Mouse (Mus musculus): ENCODE measurements around the gene Eddm3b.
"Not testable (repeated sequence)": the region's sequence is repeated elsewhere in the genome, so short reads cannot be mapped to it uniquely, and the experiment has no call there.

Eddm3b gene

DNA sequence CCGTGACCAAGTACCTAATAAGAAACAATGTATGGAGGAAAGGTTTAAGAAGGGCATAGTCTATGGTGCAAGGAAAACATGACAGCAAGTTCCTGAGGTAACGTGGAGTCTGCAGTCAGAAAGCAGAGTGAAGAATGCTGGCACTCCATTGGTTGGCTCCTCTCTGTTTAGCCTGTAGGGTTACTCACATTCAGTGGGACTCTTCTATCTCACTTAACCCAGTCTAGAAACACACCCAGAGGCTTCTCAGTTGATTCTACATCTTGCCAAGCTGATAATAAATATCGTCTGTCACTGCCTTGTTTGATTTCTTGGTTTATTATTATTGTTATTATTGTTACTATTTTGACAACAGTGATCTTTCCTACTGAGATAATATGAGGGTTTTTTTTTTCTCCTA lies 28.3 kb downstream of the Eddm3b start:
- DNase-seq (ENCODE audit: low spot score in 2 of 2) = no peak

DNA sequence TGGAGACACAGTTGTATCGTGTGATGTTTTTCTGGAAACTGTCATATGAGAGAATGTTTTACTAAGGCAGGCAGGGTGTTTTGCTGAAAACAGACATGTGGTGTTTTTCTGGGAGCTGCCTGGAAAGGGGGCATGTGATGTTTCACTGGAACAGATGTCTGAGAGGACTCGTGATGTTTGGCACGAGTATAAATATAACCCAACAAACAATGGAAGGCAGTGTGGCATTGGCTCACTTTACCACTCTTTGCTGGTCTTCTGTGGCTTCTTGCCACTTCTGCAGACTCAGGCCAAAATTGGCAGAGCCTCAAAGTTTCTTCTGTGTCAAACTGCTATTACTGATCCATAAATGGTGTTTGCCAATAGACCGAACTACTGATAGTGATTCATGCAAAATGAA lies 29.1 kb downstream of the Eddm3b start:
- DNase-seq (ENCODE audit: low spot score in 2 of 2) = peak in 1 of 2 experiments; percentile 58

DNA sequence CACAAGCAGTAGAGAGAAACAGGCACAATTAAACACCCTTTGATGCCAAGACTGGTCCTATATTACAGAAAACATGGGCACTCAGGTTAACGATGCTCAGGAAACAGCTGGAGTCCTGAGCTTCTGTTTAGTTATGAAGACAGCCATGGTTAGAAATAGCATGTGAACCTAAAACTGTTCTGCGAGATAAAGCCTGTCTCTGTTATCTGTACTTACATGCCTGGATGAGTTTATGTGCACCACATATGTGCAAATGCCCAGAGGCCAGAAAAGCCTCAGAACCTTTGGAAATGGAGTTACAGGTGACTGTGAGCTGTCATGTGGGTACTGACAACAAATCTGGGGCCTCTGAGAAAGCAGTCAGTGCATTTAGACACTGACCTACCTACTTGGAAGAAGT lies 29.7 kb downstream of the Eddm3b start:
- peak in 1 of 2 experiments; percentile 63 for DNase-seq (ENCODE audit: low spot score in 2 of 2)

DNA sequence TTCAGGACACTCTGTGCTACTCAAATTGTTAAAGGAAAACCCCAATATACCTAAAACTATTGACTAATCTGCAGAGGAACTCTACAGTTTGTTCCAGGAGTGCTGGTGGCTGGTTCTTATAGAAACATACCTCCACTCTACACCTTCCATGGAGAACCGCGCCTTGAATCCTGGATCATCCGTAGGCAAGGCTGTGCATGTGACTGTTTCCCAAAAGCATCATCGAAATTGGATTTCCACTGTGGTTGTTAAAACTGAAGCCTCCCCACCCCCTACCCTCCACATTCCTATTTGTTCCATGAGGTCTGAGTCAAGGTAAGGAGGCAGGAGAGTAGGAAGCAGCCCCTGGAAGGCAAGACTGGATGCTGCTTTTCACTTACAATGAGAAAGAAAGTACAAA lies 30.2 kb downstream of the Eddm3b start:
- peak in 1 of 2 experiments; percentile 52 for DNase-seq (ENCODE audit: low spot score in 2 of 2)

DNA sequence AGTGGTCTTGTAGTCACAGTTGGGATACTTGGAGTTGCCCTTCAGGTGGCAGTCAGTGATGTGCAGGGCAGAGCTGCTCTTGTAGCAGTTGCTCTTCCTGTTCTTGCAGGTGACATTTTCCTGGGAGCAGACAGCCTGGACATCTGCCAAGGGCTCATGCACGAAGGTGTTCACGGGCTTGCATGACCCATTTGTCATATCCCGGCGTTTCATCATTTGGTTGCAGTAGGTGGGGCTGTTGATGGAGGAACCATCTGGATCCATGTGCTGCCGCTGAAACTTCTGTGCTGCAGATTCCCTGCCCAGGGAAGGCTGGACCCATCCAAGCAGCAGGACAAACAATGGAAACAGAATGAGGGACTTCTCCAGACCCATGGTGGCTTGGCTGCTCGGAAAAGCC lies 31.3 kb downstream of the Eddm3b start:
- DNase-seq (ENCODE audit: low spot score in 2 of 2) = peak in 1 of 2 experiments; percentile 54

DNA sequence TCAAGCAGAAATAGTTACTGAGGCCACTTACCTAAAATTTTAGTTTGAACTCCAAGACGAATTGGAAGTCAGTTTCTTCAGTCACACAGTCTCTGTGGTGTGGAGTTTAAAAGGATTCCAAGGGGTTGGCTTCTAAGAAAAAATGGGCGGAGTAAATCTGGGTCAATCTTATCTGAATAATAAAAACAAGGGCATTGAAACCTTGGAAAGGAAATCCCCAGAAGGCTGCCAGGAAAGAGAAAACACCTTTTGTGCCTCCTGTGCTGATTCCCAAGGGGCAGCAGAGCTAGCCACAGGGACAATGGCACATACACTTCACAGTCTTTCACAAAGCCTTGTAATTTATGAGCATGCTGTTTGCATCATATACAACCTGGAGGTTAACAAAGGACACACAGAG lies 32.5 kb downstream of the Eddm3b start, which contains the start of gene Rnase1:
TSS of gene Rnase1 (minus strand) at position 101 of the 400 bp plus-strand sequence.
- no peak for DNase-seq (ENCODE audit: low spot score in 2 of 2)

DNA sequence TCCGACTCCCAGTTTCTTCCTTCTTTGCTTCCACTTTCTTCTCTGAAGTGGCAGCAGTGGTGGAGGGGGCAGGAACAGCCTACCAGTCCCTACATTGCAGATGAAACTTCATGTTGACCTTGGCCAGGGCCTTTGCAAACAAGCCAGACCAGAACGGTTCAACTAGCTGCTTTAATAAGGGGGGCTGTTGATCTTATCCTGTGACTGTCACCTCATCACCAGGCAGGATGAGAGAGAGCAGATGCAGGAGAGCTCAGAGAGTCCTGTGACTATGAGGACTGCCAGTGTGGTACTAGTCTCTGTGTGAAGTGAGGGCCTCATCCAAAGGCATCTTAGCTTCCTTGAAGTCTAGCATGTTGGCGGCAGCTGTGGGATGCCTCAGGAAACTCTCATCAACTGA lies 33.8 kb downstream of the Eddm3b start:
- peak; percentile 7 to 51 for DNase-seq (ENCODE audit: low spot score in 2 of 2)

DNA sequence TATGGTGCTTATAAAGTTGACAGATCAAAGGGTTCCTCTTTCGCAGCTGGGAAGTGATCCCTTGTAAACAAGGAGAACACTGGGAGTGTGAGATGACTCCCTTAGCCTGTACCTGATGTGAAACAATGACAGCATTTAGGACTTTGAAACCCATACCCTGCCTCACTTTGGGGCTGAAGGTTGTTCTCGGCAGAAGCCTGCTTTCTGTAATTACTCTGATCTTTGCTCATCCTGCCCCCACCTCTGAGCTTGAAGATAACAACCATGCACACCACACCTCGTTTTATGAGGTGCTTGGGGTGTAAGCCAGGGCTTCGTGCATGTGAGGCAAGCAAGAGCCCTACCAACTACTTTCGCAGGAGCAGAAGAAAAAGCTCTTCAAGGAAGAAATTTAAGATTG lies 34.9 kb downstream of the Eddm3b start:
- DNase-seq (ENCODE audit: low spot score in 2 of 2) = peak; percentile 17 to 62

DNA sequence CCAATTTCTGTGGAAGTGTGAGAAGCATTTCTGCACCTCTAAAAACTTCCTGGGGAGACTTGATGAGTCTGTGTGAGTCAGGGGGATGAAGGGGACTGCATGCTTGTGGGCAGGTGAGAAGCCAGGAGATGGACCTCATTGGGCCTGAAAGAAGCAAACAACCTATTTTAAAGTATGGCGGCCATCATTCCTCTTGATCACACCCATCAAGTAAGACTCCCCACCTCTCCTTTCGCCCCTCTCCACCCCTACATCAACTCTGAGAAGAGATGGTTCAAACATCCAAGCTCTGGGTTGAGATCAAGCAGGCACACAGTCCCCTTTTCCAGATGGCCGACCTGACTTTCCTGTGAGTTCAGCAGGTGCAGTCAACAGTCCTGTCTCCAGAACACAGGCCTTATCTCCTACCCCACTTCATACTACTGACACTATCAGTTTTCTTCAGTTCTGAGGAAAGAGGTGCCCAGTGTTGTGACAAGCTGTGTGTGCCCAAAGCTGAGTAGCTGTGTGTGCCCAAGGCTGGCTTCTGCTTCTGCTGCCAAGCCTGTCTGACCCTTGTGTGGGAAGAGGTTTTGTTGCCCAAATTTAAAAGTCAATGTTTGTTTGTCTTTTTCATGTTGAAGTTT lies 36.1 kb downstream of the Eddm3b start:
- DNase-seq (ENCODE audit: low spot score in 2 of 2) = peak; percentile 13 to 56

DNA sequence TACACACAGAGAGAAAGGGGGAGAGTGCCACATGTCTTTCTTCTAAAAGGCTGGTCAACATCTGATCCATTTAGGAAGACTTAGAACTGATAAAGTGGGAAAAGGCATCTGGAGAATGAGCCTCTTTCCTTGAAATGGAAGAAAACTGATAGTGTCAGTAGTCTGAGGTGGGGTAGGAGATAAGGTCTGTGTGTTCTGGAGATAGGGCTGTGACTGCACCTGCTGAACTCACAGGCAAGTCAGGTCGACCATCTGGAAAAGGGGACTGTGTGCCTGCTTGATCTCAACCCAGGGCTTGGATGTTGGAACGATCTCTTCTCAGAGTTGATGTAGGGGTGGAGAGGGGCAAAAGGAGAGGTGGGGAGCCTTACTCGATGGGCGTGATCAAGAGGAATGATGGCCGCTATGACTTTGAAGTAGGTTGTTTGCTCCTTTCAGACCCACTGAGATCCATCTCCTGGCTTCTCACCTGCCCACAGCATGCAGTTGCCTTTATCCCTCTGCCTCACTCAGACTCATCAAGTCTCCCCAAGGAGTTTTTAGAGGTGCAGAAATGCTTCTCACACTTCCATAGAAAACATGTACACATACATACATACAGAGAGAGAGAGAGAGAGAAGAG lies 38.1 kb downstream of the Eddm3b start:
- peak; percentile 13 to 53 for DNase-seq (ENCODE audit: low spot score in 2 of 2)

DNA sequence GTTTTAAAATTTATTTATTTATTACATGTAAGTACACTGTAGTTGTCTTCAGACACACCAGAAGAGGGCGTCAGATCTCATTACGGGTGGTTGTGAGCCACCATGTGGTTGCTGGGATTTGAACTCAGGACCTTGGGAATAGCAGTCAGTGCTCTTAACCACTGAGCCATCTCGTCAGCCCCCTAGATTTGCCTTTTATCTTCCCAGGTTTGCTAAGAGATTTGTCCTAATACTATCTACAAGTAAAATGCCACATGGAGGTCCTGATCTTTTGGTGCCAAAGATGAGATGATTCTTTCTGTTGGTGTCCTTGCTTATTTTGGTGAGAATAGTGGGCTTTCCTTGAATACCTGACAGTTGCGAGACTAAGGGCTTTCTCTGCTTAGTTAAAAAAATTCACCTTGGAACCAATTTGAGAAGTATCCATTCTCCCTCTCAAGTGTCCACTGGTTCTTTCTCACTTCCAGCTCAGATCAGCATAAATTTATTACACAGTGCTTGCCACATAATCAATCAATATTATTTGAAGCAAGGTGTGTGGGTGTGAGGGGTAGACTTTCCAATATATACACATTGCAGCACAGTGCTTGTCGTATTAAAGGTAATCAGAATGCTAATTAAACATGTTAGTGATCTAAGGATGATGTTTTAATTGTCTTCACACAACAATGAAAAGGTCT lies 42.0 kb downstream of the Eddm3b start:
- peak in 1 of 2 experiments; percentile 6 for DNase-seq (ENCODE audit: low spot score in 2 of 2)

DNA sequence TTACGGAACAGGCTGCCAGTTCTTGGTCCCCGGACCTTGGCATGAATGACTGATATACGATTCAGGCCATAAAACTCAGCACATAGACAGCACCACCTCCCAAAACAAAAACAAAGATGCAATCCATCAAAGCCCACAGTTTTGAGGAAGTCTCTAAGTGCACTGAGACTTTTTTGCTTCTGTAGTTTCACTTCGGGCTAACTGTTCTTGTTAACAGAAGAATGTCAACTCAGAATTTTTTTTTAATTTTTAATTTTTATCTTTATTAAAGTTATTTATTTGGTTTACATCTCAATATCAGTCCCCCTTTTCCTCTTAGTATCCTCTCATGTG lies 42.5 kb downstream of the Eddm3b start:
- DNase-seq (ENCODE audit: low spot score in 2 of 2) = peak; percentile 6 to 35

DNA sequence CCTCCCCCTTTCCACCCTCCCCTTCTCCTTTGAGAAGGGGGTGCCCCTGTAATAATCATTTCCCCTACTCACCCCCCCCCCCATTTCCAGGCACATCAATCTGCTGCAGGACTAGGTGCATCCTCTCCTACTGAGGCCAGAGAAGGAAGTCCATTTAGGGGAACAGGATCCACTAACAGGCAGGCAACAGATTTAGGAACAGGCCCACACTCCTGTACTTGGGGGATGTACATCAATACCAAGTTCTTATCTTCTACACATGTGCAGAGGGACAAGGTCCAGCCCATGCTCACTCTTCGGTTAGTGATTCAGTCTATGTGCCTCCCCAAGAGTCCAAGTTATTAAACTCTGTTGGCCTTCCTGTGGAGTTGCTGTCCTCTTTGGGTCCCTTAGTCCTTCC lies 42.8 kb downstream of the Eddm3b start:
- DNase-seq (ENCODE audit: low spot score in 2 of 2) = peak in 1 of 2 experiments; percentile 31

DNA sequence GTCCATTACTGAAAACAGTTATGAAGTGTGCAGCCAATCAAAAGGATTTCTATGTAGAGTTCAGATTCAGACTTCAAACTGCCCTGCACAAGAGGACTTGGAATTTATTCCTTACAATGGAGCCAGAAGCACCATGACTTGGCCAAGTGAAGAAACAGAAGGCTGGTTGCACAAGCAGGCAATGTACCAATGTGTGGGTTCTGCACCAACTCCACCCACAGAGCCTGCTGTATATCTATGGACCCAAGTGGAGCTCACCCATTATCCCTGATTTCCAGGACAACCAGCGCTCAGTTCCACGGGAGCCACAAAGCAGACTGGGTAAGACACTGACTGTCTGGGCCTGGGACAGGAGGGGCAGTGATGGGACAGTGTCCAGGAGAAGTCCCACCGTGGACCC lies 47.8 kb downstream of the Eddm3b start, which contains the start of gene Rnase2b:
TSS of gene Rnase2b (plus strand) at position 285 of the 400 bp plus-strand sequence.
- DNase-seq (ENCODE audit: low spot score in 2 of 2) = not testable (repeated sequence)

DNA sequence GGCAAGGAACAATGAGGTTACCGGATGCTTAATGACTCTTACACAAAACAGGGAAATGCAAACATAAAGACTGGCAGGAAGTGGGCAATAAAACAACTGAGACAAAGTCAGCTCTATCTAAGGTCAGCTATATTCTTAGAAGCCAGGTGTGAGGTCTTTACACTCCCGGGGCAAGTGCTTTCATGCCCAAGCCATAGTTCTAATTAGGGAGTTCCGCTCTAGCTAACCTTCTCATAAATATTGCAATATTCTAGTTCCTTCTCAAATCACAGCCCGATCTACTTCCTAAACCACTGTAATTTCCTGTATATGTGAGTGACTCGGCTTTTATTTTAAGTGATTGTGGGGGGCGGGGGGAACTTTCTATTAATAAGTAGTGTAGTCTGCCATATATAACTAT lies 49.1 kb downstream of the Eddm3b start:
- DNase-seq (ENCODE audit: low spot score in 2 of 2) = not testable (repeated sequence)

DNA sequence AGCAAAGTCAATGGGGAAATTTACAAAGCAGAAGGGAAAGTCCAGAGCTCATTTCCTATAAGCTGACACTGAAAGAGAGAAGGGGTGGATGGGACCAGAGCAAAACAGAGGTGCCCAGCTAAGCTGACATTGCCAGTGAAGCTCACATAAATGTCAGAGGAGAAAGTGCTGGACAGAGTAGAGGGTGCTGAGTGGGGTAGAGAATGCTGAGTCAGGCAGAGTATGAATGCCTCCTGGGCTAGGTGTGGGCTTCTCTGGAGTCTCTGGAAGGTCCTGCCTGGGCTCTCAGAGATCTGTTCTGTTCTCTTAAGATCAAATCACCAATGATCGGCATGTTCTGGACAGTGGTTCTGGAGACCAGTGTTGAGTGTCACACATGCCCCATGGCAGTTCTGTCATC lies 51.2 kb downstream of the Eddm3b start:
- DNase-seq (ENCODE audit: low spot score in 2 of 2) = no peak

DNA sequence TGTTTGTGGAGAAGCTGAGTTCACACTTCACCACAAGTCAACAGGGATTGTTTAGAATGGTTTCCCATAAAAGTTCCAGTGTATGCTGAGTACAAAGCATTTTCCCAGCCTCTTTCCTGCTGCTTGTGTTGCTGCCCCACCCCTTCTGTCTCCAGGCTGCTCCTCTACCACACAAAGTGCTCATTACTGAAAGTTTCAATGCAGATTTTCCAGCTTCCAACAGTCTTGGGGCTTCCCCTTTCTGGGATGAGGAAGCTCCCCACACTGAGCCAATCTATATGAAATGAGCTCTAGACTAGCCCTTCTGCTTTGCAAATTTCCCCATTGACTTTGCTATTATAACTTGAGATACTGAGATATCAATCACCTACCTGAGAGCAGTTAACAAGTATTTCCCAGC lies 51.8 kb downstream of the Eddm3b start:
- DNase-seq (ENCODE audit: low spot score in 2 of 2) = no peak
